Mouse (Mus musculus) forebrain, postnatal 0 days (tissue): ENCODE results near the gene Mettl26. TPM values are rescaled to one million over a fixed set of nuclear protein-coding genes. Genes with fewer than 3 reads are reported as not detected.

Experiments used
- ATAC-seq: fragments of 200-750 bp; cut with Nextera tagmentation; 2 replicates; pipeline ENCODE4 v1.8.0; 2017; ENCODE audit warnings: mild to moderate bottlenecking, moderate library complexity
- DNase-seq: peaks from one replicate; pipeline ENCODE4 v3.0.0-alpha.2; 2015
- H3K27ac ChIP-seq: fragments of 300-500 bp; sonication (generic); 2 replicates; pipeline ENCODE4 v1.5.1; 2014; ENCODE audit warnings: low read depth, mild to moderate bottlenecking, antibody characterized with exemption, low read length, moderate library complexity, mixed read lengths
- H3K27me3 ChIP-seq: fragments of 300-500 bp; sonication (generic); 2 replicates; pipeline ENCODE4 v1.6.1; 2014; ENCODE audit warnings: mild to moderate bottlenecking, low read length, mixed read lengths; ENCODE audit not compliant: insufficient read depth
- H3K36me3 ChIP-seq: fragments of 300-500 bp; sonication (generic); 2 replicates; pipeline ENCODE4 v1.6.1; 2014; ENCODE audit warnings: mild to moderate bottlenecking, moderate library complexity; ENCODE audit not compliant: insufficient read depth
- H3K4me1 ChIP-seq: fragments of 300-500 bp; sonication (generic); 2 replicates; pipeline ENCODE4 v1.6.1; 2014; ENCODE audit warnings: antibody characterized with exemption; ENCODE audit not compliant: insufficient read depth
- H3K4me2 ChIP-seq: fragments of 300-500 bp; sonication (generic); 2 replicates; pipeline ENCODE4 v1.6.1; 2014; ENCODE audit warnings: low read depth, mild to moderate bottlenecking, moderate library complexity
- H3K4me3 ChIP-seq: fragments of 300-500 bp; sonication (generic); 2 replicates; pipeline ENCODE4 v1.5.1; 2014; ENCODE audit warnings: low read depth, low read length, mixed read lengths
- H3K9ac ChIP-seq: fragments of 300-500 bp; sonication (generic); 2 replicates; pipeline ENCODE4 v1.6.1; 2014; ENCODE audit warnings: mild to moderate bottlenecking
- H3K9me3 ChIP-seq: fragments of 300-500 bp; sonication (generic); 2 replicates; pipeline ENCODE4 v1.6.1; 2016; ENCODE audit warnings: low read length
- CTCF ChIP-seq: sonication (generic); IDR thresholded peaks from 2 replicates; pipeline ENCODE4 v1.5.1; 2016; ENCODE audit warnings: antibody characterized with exemption, control low read depth, low read depth
- WGBS: fragments of 180-500 bp; shearing (Covaris S2); extraction: QIAGEN DNeasy Blood & Tissue Kit; methylation state at CpG from one replicate; pipeline ENCODE4 v1.1.7; 2014; 5-methylcytosine and 5-hydroxymethylcytosine counted together
- polyA plus RNA-seq: library from polyadenylated mRNA; unstranded; fragments of >200 nt; fragmentation: Nextera tagmentation; extraction: Ambion mirVana; gene quantifications from 2 replicates; pipeline ENCODE4 v1.2.1, GENCODE M21; 2015
- total RNA-seq: library from RNA; depleted of rRNA; stranded (reverse); fragments of >200 nt; gene quantifications from 2 replicates; pipeline ENCODE4 v1.2.3, GENCODE M21; 2014

The Mettl26 gene
- total and polyA plus RNA-seq, 2 experiments from 2014 or later: 37.0 to 62.2 TPM

DNA sequence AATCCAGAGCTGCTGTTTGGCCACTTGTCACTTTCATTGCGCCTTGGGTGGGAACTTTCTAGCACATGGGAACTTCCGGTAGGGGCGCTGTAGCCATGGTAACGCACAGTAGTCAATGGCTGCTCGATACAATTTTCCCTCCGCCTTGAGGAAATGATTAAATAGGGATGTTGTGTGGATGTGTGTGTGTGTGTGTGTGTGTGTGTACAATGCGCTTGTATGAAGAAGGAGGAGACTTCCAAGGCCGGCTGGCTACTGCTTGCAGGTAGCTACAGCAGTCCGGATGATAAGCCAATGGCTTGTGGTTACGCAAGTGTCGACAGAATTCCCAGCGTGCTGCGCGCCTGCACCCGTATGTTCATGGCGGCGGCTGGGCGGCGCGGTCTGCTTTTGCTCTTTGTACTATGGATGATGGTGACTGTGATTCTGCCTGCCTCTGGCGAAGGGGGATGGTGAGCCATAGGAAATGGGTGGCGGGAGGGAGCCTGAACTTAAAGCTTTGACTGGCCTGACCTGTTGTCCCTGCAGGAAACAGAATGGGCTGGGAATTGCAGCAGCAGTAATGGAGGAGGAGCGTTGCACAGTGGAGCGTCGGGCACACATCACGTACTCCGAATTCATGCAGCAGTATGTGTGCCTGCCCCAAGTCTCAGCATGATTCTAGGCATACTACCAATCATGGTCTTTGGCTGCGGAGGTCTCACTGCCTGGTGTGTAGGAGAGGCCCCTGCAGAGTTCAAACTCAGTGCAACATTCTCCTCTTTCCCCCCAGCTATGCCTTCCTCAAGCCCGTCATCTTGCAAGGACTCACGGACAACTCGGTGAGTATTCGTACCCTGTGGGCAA is 45.9 kb upstream of the Mettl26 start, which contains the start of gene Jmjd8:
TSS of gene Jmjd8 (plus strand) at position 156 of the 846 bp plus-strand sequence.
- peak; percentile 78 for ATAC-seq
- Histone ChIP-seq H3K4me3 (peak within 1 kb of the TSS; percentile 52), H3K9me3 (no peaks in the 10 kb centered on the region), H3K27ac (peak within 1 kb of the TSS; percentile 95), H3K4me2 (peak within 1 kb of the TSS; percentile 58), H3K27me3 (no peaks in the 10 kb centered on the region), H3K9ac (peak within 1 kb of the TSS; percentile 80), H3K4me1 (peaks cover 32% of the 10 kb centered on the region), H3K36me3 (peaks cover 37% of the 10 kb centered on the region)
- peak; percentile 93 for DNase-seq
- WGBS: under 1% methylated on average over 32 of the region's 32 CpGs
- peak; percentile 73 for TF ChIP-seq CTCF

DNA sequence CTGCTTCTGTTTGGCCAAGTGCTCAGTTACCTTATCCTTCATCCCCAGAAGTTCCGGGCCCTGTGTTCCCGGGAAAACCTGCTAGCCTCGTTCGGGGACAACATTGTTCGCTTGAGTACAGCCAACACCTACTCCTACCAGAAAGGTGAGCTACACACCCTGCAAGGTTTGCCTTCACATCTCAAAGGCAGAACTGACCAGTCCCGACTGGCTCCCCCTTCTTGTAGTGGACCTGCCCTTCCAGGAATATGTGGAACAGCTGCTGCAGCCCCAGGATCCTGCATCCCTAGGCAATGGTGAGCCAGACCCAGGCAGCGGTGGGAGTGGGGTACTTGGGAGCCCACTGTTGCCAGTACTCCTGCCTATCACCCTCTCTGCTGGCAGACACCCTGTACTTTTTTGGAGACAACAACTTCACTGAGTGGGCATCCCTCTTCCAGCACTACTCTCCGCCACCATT is 45.3 kb upstream of the Mettl26 start:
- Histone ChIP-seq H3K4me2 (peak overlapping the region; percentile 58), H3K27me3 (no peaks in the 10 kb centered on the region), H3K4me1 (peaks cover 30% of the 10 kb centered on the region), H3K9ac (peak overlapping the region; percentile 80), H3K9me3 (no peaks in the 10 kb centered on the region), H3K4me3 (peak overlapping the region; percentile 52), H3K27ac (peak overlapping the region; percentile 95), H3K36me3 (peaks cover 37% of the 10 kb centered on the region)
- DNase-seq: no peak
- TF ChIP-seq CTCF: no peak
- ATAC-seq: no peak
- 44% methylated on average over 8 of the region's 8 CpGs for WGBS

DNA sequence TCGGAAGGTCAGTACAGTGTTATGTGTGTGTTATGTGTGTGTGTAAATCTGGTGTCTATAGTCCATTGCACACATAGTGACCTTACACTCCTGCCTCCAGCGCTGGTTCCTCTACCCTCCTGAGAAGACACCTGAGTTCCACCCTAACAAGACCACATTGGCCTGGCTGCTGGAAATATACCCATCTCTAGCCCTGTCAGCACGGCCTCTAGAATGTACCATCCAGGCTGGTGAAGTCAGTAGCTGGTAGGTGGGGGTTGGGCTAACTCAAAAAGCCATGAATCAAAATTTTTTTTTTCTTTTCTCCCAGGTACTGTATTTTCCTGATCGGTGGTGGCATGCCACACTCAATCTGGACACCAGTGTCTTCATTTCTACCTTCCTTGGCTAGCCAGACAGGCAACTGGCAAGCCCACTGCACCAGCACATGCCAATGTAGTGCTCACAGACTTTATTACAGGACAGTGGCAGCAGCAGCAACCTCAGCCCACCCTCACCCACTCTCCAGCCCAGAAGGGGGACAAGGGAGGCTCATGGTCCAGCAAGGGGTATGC is 44.6 kb upstream of the Mettl26 start:
- H3K27me3 ChIP-seq: no peaks in the 10 kb centered on the region
- H3K9ac ChIP-seq: no peak overlapping the region
- ATAC-seq (no peak), DNase-seq (no peak)
- H3K9me3 ChIP-seq: no peaks in the 10 kb centered on the region
- peak overlapping the region; percentile 58 for H3K4me2 ChIP-seq
- H3K27ac ChIP-seq: no peak overlapping the region
- H3K36me3 ChIP-seq: peaks cover 37% of the 10 kb centered on the region
- H3K4me3 ChIP-seq: peak overlapping the region; percentile 52; the same call in 1 of the 2 replicates
- WGBS: 87% methylated on average over 4 of the region's 4 CpGs
- peaks cover 26% of the 10 kb centered on the region for H3K4me1 ChIP-seq
- no peak for TF ChIP-seq CTCF

DNA sequence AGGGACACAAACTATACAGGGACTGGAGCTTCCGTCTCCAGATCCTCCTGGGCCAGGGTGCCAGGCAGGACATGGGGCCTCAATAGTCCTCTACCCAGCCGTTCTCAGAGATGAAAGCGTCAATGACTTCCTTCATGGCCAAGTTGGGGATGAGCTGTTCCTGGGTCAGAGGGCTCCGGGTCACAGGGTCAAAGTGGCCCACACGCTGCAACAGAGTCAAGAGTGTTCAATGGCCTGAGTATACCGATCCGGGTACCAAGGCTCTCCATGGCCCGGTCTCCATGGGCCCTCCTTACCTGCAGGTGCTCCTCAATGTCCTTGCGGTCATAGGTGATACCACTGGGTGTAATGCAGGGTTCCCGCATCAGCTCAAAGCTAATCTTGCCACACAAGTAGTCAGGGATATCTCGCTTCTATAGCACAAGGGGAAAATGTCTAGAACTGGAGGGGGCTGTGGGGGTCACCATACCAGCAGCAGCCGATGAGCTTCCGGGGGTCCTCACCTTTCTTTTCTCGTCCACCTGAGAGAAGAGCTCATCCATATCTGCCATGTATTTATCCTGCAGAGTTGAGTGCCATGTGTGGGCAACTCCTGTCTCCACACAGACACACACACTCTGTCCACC is 44.0 kb upstream of the Mettl26 start:
- ATAC-seq: no peak
- no peak overlapping the region for H3K4me3 ChIP-seq
- no peak for DNase-seq
- peaks cover 31% of the 10 kb centered on the region for H3K4me1 ChIP-seq
- no peaks in the 10 kb centered on the region for H3K9me3 ChIP-seq
- peaks cover 36% of the 10 kb centered on the region for H3K36me3 ChIP-seq
- WGBS: 86% methylated on average over 14 of the region's 14 CpGs
- no peak for TF ChIP-seq CTCF
- no peak overlapping the region for H3K27ac ChIP-seq
- H3K27me3 ChIP-seq: no peaks in the 10 kb centered on the region
- peak overlapping the region; percentile 89; the same call in 1 of the 2 replicates for H3K4me2 ChIP-seq
- no peak overlapping the region for H3K9ac ChIP-seq

DNA sequence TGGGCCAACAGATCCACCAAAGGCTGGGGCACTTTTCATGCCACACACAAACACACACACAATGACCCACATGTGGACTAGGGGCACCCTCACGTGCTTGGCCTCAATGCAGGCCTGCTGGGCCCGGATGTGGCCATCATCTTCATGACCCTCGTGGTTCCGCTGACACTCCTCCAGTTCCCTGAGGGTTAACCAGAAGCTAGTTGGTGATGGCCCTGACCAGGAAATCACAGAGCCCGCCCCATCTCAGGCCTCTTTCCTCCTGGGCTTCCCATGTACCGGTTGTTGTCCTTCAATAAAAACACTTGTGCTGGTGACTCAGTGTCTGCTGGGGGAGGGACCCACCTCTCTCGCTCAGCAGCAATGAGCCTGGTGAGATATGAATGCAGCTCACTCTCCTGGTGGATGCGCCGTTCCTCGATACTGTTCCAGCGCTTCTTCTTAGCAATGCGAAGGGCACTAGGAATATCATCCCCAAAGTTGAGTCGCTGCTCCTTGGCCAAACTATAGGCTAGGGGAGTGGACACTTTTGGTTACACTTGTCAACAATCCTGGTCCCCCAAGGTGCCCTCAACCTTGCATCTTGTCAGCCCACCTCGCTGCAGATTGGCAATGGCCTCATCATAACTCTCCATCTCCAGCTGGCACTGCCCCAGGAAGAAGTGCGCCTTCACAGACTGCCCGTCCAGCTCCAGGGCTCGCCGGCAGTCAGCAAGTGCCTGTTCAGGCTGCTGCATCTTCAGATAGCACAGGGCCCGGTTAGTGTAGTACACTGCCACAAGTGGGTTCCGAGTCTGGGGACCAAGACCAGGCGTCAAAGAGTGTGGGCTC is 43.2 kb upstream of the Mettl26 start:
- H3K27me3 ChIP-seq: no peaks in the 10 kb centered on the region
- no peak for TF ChIP-seq CTCF
- peaks cover 29% of the 10 kb centered on the region for H3K36me3 ChIP-seq
- H3K4me2 ChIP-seq: peak overlapping the region; percentile 89
- H3K4me3 ChIP-seq: peak overlapping the region; percentile 59
- no peak for DNase-seq
- WGBS: 61% methylated on average over 21 of the region's 21 CpGs
- H3K27ac ChIP-seq: peak overlapping the region; percentile 93; the same call in 1 of the 2 replicates
- H3K4me1 ChIP-seq: peaks cover 38% of the 10 kb centered on the region
- H3K9me3 ChIP-seq: no peaks in the 10 kb centered on the region
- H3K9ac ChIP-seq: peak overlapping the region; percentile 76
- no peak for ATAC-seq
